Mouse (Mus musculus) lung, embryonic 14.5 days (tissue): ENCODE measurements around the gene Sult4a1. TPM values are rescaled to one million over a fixed set of nuclear protein-coding genes. Genes with fewer than 3 reads are reported as not detected.
"Not testable (repeated sequence)": the region's sequence is repeated elsewhere in the genome, so short reads cannot be mapped to it uniquely, and the experiment has no call there.

Experiments
- ATAC-seq: fragments of 200-750 bp; cut with Nextera tagmentation; 2 replicates; pipeline ENCODE4 v1.8.0; 2017; ENCODE audit warnings: mild to moderate bottlenecking, moderate TSS enrichment, moderate library complexity; ENCODE audit not compliant: insufficient read depth
- DNase-seq: peaks from one replicate; pipeline ENCODE4 v3.0.0-alpha.2; 2015
- H3K27ac ChIP-seq: fragments of 300-500 bp; sonication (generic); 2 replicates; pipeline ENCODE4 v1.5.1; 2014; ENCODE audit warnings: low read depth, mild to moderate bottlenecking, moderate library complexity
- H3K27me3 ChIP-seq: fragments of 300-500 bp; sonication (generic); 2 replicates; pipeline ENCODE4 v1.6.1; 2014; ENCODE audit warnings: low read length, control low read depth; ENCODE audit not compliant: insufficient read depth
- H3K36me3 ChIP-seq: fragments of 300-500 bp; sonication (generic); 2 replicates; pipeline ENCODE4 v1.6.1; 2014; ENCODE audit warnings: control low read depth; ENCODE audit not compliant: insufficient read depth
- H3K4me1 ChIP-seq: fragments of 300-500 bp; sonication (generic); 2 replicates; pipeline ENCODE4 v1.6.1; 2014; ENCODE audit warnings: antibody characterized with exemption, control low read depth; ENCODE audit not compliant: insufficient read depth
- H3K4me2 ChIP-seq: fragments of 300-500 bp; sonication (generic); 2 replicates; pipeline ENCODE4 v1.6.1; 2014; ENCODE audit warnings: mild to moderate bottlenecking
- H3K4me3 ChIP-seq: fragments of 300-500 bp; sonication (generic); 2 replicates; pipeline ENCODE4 v1.5.1; 2014; ENCODE audit warnings: low read depth, low read length
- H3K9ac ChIP-seq: fragments of 300-500 bp; sonication (generic); 2 replicates; pipeline ENCODE4 v1.6.1; 2014
- H3K9me3 ChIP-seq: fragments of 300-500 bp; sonication (generic); 2 replicates; pipeline ENCODE4 v1.6.1; 2016; ENCODE audit warnings: low read depth, low read length, control low read depth
- CTCF ChIP-seq: IDR thresholded peaks from 2 replicates; pipeline ENCODE4 v1.5.1; 2016; ENCODE audit warnings: antibody characterized with exemption, low read depth
- WGBS: fragments of 180-500 bp; shearing (Covaris S2); extraction: QIAGEN DNeasy Blood & Tissue Kit; methylation state at CpG from one replicate; pipeline ENCODE4 v1.1.7; 2014; 5-methylcytosine and 5-hydroxymethylcytosine counted together
- polyA plus RNA-seq: library from polyadenylated mRNA; unstranded; fragments of >200 nt; fragmentation: Nextera tagmentation; extraction: Ambion mirVana; gene quantifications from 2 replicates; pipeline ENCODE4 v1.2.1, GENCODE M21; 2014

Gene Sult4a1
- polyA plus RNA-seq, 1 experiment from 2014 or later, result 0.75 TPM

GRCm38 (mm10) chr15:84116466-84116865 lies 10.9 kb upstream of the Sult4a1 start:
- ATAC-seq (no peak), DNase-seq (no peak)
- 72% methylated on average over 1 of the region's 1 CpGs for WGBS
- Histone ChIP-seq H3K36me3 (no peaks in the 10 kb centered on the region), H3K27ac (no peak overlapping the region), H3K9me3 (no peaks in the 10 kb centered on the region), H3K27me3 (no peaks in the 10 kb centered on the region), H3K4me2 (no peak overlapping the region), H3K4me1 (no peaks in the 10 kb centered on the region), H3K4me3 (no peak overlapping the region), H3K9ac (no peak overlapping the region)
- no peak for TF ChIP-seq CTCF

GRCm38 (mm10) chr15:84115727-84116126 lies 10.2 kb upstream of the Sult4a1 start:
- H3K4me3 ChIP-seq, result no peak overlapping the region
- no peaks in the 10 kb centered on the region for H3K27me3 ChIP-seq
- no peaks in the 10 kb centered on the region for H3K36me3 ChIP-seq
- H3K4me2 ChIP-seq, result no peak overlapping the region
- H3K4me1 ChIP-seq, result no peaks in the 10 kb centered on the region
- H3K9me3 ChIP-seq, result no peaks in the 10 kb centered on the region
- H3K27ac ChIP-seq, result no peak overlapping the region
- WGBS, result 58% methylated on average over 5 of the region's 5 CpGs
- ATAC-seq (no peak), DNase-seq (peak; percentile 26)
- no peak overlapping the region for H3K9ac ChIP-seq
- peak; percentile 61 for TF ChIP-seq CTCF

GRCm38 (mm10) chr15:84113873-84114272 lies 8.3 kb upstream of the Sult4a1 start:
- ATAC-seq (no peak), DNase-seq (no peak)
- WGBS, result 66% methylated on average over 6 of the region's 6 CpGs
- Histone ChIP-seq H3K36me3 (no peaks in the 10 kb centered on the region), H3K27ac (no peak overlapping the region), H3K4me3 (no peak overlapping the region), H3K4me1 (no peaks in the 10 kb centered on the region), H3K27me3 (no peaks in the 10 kb centered on the region), H3K4me2 (no peak overlapping the region), H3K9me3 (no peaks in the 10 kb centered on the region), H3K9ac (no peak overlapping the region)
- no peak for TF ChIP-seq CTCF

GRCm38 (mm10) chr15:84108899-84109298 lies 3.3 kb upstream of the Sult4a1 start:
- H3K27ac ChIP-seq, result no peak overlapping the region
- TF ChIP-seq CTCF, result no peak
- H3K4me1 ChIP-seq, result no peaks in the 10 kb centered on the region
- no peak overlapping the region for H3K4me2 ChIP-seq
- H3K36me3 ChIP-seq, result no peaks in the 10 kb centered on the region
- WGBS, result 5% methylated on average over 13 of the region's 13 CpGs
- H3K9ac ChIP-seq, result no peak overlapping the region
- DNase-seq, result peak; percentile 76
- H3K9me3 ChIP-seq, result no peaks in the 10 kb centered on the region
- no peak for ATAC-seq
- peaks cover 24% of the 10 kb centered on the region for H3K27me3 ChIP-seq
- no peak overlapping the region for H3K4me3 ChIP-seq

GRCm38 (mm10) chr15:84105924-84106500 lies 458 bp upstream of the Sult4a1 start:
- Histone ChIP-seq H3K36me3 (no peaks in the 10 kb centered on the region), H3K4me1 (no peaks in the 10 kb centered on the region), H3K9ac (no peak overlapping the region), H3K9me3 (no peaks in the 10 kb centered on the region), H3K4me3 (peak overlapping the region; percentile 50), H3K27ac (no peak overlapping the region), H3K27me3 (peaks cover 24% of the 10 kb centered on the region), H3K4me2 (peak overlapping the region; percentile 85)
- 9% methylated on average over 12 of the region's 12 CpGs for WGBS
- DNase-seq (no peak), ATAC-seq (no peak)
- no peak for TF ChIP-seq CTCF

- Histone ChIP-seq H3K4me3 (no peak overlapping the region), H3K9me3 (no peaks in the 10 kb centered on the region), H3K27me3 (peaks cover 24% of the 10 kb centered on the region), H3K4me2 (peak overlapping the region; percentile 85), H3K4me1 (no peaks in the 10 kb centered on the region), H3K9ac (no peak overlapping the region), H3K27ac (no peak overlapping the region), H3K36me3 (no peaks in the 10 kb centered on the region)
- ATAC-seq (no peak), DNase-seq (no peak)
- WGBS, result 73% methylated on average over 7 of the region's 7 CpGs
- no peak for TF ChIP-seq CTCF
These were observed 928 bp downstream of the Sult4a1 start for GRCm38 (mm10) chr15:84104626-84105025.

GRCm38 (mm10) chr15:84097536-84097935 lies 8.0 kb downstream of the Sult4a1 start:
- H3K4me3 ChIP-seq, H3K9me3 ChIP-seq, H3K4me1 ChIP-seq, H3K4me2 ChIP-seq, DNase-seq, H3K36me3 ChIP-seq, H3K27ac ChIP-seq, ATAC-seq, H3K27me3 ChIP-seq, H3K9ac ChIP-seq: not testable (repeated sequence)
- 76% methylated on average over 15 of the region's 15 CpGs for WGBS

- Histone ChIP-seq H3K27ac (no peak overlapping the region), H3K27me3 (no peaks in the 10 kb centered on the region), H3K36me3 (no peaks in the 10 kb centered on the region), H3K9me3 (no peaks in the 10 kb centered on the region), H3K4me3 (no peak overlapping the region), H3K4me1 (no peaks in the 10 kb centered on the region), H3K4me2 (no peak overlapping the region), H3K9ac (no peak overlapping the region)
- ATAC-seq, result no peak
- WGBS, result 78% methylated on average over 8 of the region's 8 CpGs
- TF ChIP-seq CTCF, result no peak
- no peak for DNase-seq
These were observed 9.5 kb downstream of the Sult4a1 start for GRCm38 (mm10) chr15:84096051-84096450.
